Mouse (Mus musculus): ENCODE results near the gene Il17re.

DNA sequence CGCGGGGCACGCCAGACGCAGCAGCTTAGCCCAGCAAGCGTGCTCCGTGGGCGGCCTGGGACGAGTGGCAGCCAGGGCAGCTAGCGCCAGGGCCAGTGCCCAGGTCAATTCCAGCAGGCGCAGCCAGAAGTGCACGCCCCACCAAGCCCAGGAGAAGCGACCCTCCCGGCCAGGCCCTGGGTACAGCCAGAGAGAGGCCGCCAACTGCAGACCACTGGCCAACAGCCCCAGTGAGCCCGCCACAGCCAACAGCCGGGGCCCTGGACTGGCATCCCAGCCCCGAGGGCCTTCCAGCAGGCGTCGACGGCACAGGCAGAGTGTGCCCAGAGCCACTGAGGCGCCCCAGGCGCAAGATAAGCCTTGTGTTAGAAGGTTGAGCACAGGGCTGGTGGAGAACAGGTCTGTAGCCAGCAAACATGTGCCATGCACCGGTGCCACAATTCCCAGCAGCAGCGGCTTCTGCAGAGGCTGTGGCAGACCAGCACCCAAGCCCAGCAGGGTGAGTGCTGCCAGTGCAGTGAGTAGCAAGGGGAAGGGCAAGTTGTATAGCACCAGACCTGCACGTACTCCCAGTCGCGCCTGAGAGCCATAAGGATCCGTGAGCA is 36.9 kb downstream of the Il17re start:
- TF ChIP-seq CEBPB (IDR thresholded peaks at IDR 0.05; ENCODE audit: insufficient read depth, poor library complexity, severe bottlenecking) = no peak
- TF ChIP-seq MYOG (IDR thresholded peaks at IDR 0.05; ENCODE audit: control insufficient read depth in 1 of 3, insufficient read depth in 1 of 3, insufficient read length in 2 of 3, low read depth in 2 of 3) = no peak
- no peak for TF ChIP-seq E2F4 (IDR thresholded peaks at IDR 0.05; ENCODE audit: insufficient read depth)
- TF ChIP-seq POLR2A (IDR thresholded peaks at IDR 0.05; ENCODE audit: insufficient read length, low read depth) = no peak
- no peak for TF ChIP-seq MYOD1 (IDR thresholded peaks at IDR 0.05; ENCODE audit: control insufficient read depth in 1 of 3, insufficient read length in 2 of 3, low read depth in 2 of 3)
- peak; percentile 39 for TF ChIP-seq POLR2AphosphoS2 (IDR thresholded peaks at IDR 0.05; ENCODE audit: insufficient read length, low read depth)
